Mouse (Mus musculus): ENCODE measurements around the gene 2310011J03Rik.
A peak's percentile ranks its signal among the peaks of the same experiment; 100 is the strongest.

The 2310011J03Rik gene

DNA sequence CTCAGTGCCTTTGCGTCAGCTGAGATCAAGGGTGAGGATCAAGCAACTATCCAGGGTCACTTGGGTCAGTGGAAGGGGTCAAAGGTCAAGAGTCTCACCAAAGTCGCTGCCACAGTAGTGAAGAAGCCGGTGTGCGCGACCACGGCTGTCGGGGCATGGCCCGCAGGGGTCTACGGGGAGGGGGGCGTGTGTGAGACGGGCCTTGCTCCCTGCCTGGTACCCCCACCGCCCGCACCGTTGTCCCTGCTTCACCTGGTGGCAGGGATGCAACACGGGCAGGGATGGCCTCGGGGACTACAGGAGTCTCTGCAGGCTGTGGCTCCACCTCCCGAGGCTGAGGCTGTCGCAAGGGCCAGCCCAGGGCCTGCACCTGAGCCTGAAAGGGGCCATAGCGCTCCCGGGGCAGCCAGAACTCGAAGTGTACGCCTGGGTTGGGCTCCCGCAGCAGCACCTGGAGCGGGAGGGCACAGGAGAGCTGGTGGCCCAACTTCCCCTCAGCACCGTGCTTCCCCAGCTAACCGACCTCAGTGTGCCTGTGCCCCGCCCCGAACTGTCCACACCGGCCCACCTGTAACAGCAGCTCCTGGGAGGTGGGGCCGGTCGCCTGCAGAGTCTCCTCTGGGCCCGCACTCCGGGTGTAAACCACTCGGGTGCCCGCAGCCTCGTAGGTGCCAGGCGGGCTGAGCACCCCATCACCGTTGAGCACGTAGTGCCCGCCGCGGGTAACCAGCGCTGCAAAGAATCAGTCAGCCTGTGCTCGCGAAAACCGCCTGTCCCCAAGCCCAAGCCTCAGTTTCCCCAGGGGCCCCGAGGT lies 21.4 kb upstream of the 2310011J03Rik start:
- DNase-seq = no peak

DNA sequence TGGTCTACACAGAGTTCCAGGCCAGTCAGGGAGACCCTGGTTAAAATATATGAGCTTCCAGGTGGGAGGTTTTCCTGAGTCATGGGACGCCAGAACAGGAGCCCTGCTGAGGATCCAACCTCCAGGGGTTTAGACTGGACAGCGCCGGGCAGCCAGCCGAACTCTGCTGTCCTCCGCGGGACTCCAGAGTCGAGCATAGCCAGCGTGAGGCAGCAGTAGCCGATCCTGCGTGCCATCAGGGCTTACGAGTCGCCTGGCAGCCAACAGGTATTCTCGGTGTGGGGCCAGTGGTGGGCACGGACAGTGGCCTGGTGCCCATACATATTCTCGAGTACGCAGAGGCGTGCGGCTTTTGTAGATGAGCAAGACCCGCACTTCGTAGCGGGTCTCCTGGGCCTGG lies 20.7 kb upstream of the 2310011J03Rik start:
- DNase-seq = no peak

DNA sequence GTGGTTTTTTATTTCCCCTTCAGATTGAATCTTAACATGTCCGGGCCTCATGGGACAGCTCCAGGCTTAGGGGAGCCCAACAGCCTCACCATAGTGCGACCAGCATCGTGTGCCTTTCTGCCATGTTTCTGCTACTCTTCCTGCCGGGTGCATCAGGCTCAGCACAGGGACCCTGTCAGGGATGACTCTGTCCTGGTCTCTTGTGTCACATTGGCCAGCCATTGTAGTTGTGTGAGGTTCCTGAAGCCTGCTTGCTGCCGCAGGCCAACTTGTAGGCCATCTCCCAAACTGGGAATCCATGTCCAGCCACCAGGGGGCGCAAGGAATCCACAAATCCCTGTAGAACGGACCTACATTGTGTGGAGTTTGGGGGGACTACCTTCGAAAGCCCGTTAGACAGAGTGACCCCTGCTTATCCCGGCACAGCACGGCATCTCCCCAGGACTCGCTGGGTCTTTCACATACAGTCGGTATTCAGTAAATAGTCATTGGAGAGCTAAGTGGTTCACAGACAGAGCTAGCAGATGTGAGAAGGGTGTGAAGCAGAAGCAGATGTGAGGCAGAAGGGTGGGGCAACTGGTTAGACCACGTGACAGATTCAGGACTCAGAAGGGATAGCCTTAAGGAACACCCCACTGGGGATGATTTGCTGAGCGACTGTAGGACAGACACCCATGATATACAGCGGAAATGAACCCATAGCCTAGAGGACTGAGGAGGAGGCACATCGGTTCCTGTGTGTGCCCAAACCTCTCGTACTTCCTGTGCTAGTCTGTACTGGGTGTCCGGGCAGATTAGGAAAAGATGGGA lies 19.8 kb upstream of the 2310011J03Rik start:
- DNase-seq = peak; percentile 93

DNA sequence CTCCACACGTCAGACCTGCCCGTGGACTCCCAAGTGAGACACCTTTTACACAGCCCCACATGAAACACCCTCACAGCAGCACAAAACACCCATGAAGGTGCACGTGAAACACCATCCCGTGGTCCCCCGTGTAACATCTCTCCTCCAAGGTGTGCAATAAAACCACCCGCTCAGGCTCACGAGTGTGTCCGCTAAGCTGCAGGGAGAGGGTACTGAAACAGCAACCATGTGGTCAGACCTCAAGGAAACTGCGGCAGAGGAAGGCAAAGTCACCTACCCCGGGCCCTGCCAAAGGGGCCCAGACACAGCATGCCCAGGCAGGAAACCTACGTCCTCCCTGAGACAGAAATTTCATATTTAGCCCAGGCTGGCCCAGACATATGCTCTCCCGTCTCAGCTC lies 15.9 kb upstream of the 2310011J03Rik start:
- no peak for DNase-seq

DNA sequence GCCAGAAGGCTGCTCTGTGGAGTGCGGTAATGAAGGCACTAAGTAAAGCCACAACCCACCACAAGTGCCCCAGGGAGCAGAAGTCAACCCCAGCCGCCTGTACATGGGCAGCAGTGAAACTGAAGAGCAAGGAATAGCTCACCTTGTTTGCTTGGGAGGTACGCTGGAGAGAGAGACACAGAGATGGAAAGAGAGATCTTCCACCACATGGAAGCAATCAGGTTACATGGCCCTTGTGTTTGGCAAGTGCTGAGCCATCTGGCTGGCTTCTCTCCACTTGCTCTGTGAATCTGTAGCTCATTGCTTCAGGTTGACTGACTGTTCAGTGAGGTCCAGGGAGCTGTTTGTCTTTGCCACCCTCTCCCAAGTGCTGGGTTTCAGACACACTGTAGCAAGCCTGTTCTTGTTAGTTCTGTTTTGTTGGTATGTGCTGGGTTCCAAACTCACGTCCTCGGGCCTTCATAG lies 12.2 kb upstream of the 2310011J03Rik start:
- DNase-seq = no peak

DNA sequence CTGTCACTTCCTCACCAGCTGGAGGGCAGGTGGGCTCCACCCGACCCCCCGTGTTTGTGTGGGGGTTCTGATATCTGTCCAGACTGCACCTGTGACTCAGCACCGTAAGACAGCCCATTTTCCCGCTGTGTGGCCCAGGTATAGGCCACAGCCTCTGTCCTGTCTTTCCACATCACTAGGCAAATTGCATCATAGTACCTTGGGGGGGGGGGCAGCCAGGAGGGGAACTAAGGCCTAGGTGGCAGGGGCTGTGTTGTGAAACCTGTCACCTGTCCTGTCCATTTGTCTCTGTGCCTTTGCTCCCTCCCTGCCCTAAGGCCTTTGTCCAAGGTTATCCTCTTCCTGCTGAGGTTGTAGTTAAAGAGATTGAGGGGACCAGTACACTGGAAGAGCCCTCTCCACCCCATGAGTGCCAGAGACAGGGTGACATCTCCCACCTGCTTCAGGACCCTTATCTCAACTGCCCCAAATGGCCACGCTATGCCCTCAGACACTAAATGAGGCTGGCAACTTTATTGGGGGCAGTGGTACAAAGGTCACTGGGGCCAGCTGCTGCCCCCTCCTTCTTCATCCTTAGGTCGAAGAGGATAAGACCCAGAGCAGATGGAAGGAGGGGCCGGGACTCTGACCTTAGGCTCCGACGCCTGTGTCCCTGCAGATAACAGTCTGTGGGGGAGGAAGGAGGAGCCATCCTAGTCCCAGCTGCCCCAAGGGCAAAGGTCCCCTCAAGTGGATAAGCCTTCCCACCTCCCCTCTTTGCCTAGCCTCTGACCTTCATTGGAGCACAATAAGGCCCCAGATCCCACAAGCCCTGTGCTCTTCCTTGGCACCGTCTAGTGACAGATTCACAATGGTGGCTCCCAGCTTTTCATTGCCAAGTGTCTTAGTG lies 11.5 kb upstream of the 2310011J03Rik start:
- peak; percentile 28 for DNase-seq

DNA sequence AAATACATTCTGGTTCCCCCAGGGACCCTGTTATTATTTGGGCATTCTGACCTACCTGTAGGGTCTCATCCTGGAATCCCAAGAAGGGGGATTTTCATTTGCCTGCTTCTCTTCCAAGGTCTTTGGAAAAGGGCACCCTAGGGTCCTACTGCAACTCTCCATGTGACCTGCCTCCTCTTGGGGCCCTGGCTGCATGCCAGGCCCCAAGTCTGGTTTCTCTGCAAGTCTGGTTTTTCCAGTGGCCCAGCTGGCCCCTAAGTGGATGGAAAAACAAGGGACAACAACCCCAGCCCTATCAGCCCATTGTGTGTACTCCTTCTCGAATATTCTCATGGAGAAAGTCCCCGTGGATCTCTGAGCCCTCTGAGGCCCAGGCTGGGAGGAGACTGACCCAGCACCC lies 10.6 kb upstream of the 2310011J03Rik start:
- DNase-seq = peak; percentile 55

DNA sequence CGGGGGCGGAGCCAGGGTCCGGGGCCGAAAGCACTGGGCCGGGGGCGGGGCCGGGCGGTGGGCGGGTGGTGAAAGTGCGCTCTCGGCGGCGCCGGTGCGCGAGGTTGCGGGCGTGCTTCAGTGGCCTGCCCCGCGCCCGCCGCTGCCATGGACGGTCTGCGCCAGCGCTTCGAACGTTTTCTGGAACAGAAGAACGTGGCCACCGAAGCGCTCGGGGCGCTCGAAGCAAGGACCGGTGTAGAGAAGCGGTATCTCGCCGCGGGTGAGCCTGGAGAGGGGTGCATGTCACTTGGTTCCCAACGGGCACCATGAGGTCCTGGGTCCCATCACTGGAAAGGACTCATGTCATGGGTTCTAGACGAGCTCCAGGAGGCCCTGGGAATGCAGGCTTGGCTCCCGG lies 9.7 kb upstream of the 2310011J03Rik start:
- DNase-seq = no peak

DNA sequence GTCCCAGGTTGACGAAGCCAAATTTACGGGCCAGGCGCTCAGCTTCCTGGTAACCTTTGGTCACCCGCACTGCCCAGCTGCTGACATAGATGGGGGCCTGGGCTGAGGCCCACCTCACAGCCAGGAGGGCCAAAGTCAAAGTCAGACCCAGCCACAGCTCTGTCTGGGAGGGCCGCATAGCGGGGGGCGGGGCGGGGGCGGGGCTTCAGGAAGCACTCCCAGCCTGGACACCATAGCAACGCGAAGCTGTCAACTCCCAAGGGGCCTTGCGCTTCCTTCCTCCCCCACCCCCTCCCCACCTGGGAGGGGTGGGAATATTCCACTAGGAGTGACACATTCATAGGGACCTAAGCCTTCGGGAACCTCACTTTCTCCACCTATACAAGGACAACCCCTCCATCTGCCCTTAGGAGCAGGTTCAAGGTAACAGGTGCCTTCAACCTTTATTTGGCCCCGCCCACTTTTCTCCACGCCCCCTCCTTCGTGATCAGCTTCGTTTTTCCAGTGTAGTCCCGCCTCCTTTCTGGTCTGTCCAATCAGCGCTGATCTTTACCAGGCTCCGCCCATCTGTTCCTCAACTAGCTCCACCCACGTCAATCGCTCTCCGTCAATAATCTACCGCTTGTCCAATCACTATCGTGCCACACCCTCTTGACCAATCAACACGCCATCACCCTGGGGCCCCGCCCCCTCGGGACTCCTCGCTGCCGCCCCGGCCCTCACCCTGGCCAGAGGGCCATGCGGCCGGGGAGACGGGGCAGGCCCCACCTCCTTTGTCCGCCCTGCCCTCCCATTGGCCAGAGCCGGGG lies 9.1 kb upstream of the 2310011J03Rik start, which contains the start of the genes Pcsk4 and Reep6:
TSS of gene Pcsk4 (minus strand) at position 226 of the 809 bp plus-strand sequence.
TSS of gene Reep6 (plus strand) at position 681 of the 809 bp plus-strand sequence.
- peak; percentile 98 for DNase-seq

DNA sequence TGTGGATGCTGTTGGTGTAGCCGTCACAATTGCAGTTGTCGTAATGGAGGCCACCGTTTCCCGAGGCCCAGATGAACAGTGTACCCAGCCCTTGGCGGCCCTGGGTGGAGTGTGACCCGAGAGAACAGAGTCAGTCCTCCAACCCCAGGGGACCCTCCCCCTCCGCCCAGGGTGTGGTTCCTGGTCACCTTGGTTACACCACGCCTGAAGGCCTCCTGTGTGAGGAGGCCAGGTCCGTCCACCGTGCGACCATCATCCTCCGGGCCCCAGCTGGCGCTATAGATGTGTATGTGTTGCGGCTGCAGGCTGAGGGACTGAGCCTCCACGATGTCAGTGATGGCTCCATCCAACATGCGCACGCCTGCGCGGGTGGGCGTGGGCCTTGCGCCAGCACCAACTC lies 4.7 kb upstream of the 2310011J03Rik start:
- no peak for DNase-seq

DNA sequence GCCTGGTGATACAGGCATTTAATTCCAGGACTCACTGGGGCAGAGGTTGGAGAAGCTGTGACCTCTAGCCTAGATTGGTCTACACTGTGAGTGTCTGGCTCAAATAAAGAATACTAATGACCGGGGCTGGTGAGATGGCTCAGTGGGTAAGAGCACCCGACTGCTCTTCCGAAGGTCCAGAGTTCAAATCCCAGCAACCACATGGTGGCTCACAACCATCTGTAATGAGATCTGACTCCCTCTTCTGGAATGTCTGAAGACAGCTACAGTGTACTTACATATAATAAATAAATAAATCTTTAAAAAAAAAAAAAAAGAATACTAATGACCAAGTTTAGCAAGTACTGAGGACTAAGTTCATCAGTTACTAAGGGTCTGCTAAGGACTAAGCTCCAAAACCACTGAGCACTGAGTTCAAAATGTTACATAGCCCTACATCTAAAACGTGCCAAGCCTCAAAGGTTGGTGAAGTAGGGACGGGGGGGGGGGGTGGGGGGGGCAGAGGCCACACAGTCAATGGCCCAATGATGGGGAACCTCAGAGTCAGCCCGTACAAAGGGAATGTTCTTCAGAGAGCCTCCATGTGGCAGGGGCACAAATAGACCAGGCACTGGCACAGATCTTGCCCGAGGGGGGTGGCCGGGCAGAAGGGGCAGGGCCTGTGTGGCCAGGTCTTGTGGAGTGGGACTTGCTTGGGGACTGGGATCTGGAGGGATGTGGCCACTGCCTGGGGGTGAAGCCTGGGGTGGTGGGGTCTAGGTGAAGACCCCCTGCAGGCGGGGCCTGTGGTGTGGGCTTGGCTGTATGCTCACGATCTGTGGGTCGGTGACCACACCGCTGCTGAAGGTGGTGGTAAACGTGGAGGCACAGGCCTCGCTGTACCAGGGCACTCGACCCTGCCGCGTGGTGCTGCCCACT lies 4.0 kb upstream of the 2310011J03Rik start:
- DNase-seq = no peak

DNA sequence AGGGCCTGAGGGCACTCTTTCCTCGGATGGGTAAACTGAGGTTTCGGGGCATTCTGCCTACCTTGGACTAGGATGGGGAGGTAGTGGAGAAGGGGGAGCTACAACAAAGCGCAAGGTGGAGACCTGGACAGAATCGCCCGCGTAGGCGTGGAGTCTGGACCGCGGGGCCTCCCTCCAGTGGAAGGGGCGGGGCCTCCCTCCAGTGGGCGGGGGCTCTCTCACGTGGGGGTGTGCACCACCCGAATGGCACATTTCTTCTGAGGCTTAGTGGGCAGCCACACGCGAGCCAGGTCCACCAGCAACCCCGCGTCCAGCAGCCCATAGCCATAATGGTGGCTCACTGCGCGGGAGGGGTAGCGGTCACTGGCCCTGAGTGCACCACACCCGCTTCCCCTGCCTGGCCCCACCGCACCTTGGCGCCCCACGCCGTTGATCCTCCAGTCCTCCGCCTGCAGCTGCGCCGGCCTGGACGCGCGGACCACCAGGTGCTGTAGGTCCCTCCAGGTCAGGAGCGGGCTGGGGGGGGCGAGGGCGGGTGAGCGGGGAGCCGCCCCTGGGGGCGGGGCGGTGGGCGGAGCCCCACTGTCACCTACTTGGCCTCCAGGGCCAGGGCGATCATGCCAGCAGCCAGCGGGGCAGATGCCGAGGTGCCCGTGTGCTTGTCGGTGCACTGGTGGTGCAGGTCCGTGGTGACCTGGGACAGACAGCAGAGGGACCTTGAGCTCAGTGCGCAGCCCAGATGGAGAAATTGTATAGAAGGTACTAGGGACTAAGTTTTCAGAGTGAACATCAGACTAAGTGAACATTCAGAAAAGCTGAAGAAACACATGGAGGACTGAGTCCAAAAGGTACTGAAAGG lies 3.2 kb upstream of the 2310011J03Rik start:
- peak; percentile 87 for DNase-seq

DNA sequence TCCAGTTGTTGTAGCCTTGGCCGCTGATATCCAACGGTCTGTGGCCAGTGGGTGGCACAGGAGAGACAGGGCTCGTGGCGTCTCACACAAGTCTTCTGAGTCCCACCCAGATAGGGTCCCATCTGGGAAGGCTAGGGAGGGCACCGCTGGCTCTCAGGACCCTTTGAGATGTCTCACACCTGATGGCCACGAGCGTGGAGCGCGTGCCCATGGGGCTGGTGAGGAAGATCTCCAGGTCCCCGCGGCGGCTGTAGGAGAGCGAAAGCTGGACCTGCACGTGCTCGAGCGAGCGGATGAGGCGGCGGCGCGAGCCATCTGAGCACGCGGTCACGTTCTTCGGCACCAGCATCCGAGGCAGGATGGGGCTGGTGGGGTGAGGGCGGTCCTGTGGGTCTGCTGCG lies 2.5 kb upstream of the 2310011J03Rik start:
- DNase-seq = peak; percentile 38

DNA sequence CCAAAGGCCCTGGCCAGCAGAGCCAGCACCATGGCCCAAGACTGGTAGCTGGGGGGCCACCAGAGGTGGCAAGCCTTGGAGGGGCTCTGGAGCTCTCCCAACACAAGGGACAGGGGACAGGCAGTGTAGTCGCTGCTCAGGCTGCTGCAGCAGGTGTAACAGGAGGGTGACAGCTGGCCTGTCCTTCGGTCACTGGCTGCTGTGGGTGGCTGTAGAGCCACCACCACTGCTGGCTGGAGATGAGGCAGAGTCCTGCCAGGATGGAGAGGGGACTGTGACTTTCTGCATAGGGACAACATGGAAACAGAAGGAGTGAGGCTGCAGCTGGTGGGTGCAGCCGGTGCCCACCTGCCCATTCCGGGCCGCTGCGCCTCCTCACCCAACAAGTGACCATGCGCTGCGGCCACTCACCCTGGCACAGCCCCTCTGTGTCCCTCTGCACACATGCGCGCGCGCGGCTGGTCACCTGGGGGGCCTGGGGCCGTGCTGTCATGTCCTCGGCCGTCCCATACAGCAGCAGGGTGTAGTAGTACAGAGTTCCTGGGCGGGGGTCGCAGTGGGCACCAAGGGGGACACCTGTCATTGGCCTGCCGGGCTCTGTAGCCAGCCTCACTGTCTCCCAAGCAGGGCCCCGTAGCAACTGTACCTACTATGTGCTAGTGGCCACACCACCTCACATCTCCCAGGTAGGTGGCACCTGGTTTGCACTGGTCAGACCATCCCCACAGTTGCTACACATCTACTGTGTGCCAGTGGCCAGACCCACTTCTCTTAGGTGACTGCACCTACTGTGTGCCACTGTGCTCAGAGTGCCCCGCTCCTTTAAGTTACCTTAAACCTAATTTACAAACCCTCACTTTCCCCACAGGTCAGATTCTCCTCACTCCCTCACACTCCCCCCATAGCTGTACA lies 1.6 kb upstream of the 2310011J03Rik start:
- DNase-seq = no peak

DNA sequence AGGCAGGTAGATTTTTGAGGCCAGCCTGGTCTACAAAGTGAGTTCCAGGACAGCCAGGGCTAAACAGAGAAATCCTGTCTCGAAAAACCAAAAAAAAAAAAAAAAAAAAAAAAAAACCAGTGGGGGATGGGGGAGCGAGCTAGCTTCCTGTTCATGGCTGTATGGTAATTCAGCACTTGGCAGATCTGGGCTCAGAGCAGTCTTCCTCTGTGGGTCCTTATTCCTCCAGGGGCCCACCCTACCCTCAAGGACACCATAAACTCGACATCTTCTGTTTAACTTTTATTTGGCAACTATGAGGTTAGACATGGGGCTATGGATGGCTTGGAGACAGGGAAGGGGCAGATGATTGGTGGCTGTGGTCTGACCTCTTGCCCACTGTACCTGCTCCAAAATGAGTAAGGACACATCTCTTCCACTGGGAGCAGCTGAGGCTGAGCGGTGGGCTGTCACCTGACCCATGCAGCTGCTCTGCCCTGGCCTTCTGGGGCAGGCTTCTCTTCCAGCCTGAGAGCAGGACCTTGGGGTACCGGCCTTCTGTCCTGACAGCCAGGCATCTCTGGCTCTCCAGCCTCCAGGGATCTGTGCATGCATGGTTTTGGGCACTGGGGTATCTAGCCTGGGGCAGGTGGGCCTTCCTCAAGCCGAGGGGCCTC lies 805 bp upstream of the 2310011J03Rik start:
- DNase-seq = no peak

DNA sequence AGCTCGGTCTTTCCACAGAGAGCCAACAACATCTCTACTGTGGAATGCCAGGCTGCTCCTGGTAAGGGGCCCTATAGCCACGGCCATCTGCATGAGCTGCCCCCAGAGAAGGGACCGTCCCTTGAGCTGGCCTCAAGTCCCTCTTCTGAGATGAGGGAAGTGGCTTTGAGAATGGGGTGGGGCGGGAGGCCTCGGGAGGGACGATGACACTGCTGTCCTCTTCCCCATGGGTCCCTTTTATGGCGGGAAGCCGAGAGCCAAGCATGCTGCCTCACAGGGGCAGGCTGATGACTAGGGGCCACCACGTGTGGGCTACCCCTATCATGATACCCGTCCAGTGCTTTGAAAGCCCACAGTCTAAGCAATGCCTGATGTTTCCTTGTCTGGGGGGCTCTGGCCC lies 3.3 kb downstream of the 2310011J03Rik start:
- no peak for DNase-seq

DNA sequence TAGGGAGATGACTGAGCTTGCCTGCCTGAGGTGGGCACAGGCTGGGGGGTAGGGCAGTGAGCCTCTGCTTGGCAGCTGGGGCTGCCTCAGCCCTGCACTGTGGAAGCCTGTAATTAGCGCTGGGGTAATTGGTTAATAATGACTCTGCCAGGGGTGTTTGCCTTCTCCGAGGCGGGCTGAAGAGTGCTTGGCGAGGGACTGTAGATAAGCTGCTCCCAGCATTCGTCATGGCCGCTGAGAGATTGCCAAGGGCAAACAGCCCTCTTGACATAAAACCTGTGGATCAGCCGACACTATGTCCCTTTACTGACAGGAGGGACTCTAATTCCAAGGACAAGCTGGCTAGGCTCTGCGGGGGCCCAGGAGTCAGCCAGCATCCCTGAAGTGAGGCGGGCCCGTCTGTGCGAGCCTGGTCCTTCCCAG lies 4.0 kb downstream of the 2310011J03Rik start:
- peak; percentile 43 for DNase-seq

DNA sequence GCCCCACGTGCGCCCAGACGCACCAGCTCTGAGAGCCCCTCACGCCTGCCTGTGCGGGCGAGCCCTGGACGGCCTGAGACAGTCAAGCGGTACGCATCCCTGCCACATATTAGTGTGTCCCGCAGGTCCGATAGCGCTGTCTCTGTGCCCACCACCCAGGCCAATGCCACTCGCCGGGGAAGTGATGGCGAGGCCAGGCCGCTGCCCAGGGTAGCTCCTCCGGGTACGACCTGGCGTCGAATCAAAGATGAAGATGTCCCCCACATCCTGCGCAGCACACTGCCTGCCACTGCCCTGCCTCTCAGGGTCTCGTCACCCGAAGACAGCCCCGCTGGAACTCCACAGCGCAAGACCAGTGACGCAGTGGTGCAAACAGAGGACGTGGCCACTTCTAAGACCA lies 5.0 kb downstream of the 2310011J03Rik start:
- no peak for DNase-seq

Data from lung, postnatal 36 days (tissue).